Mouse (Mus musculus): ENCODE measurements at regions not wholly inside any gene's neighbourhood (a gene's known extent, or its start where the extent isn't known, plus 50 kb on each side); places are given as distances from the start of the nearest gene placed in this dataset.

GRCm38 (mm10) chr2:51290659-51291260, 141.8 kb upstream of the Rnd3 start:
- ATAC-seq (ENCODE audit: low FRiP score, low read depth), result no peak
- H3K27ac ChIP-seq (replicated peaks; ENCODE audit: low read depth, low read length), result no peak overlapping the region
- 65% methylated on average over 5 of the region's 5 CpGs for WGBS

GRCm38 (mm10) chr2:51288678-51289077, 139.8 kb upstream of the Rnd3 start:
- Histone ChIP-seq H3K4me2 (replicated peaks; ENCODE audit: low read depth, low read length, severe bottlenecking) (no peak overlapping the region), H3K9me3 (ENCODE audit: control insufficient read depth, low read length) (no peaks in the 10 kb centered on the region), H3K27ac (replicated peaks; ENCODE audit: low read depth, low read length) (no peak overlapping the region), H3K4me1 (ENCODE audit: control insufficient read depth, insufficient read depth, low read length) (no peaks in the 10 kb centered on the region), H3K4me3 (replicated peaks; ENCODE audit: low read length) (no peak overlapping the region), H3K27me3 (ENCODE audit: control insufficient read depth, insufficient read depth, low read length) (no peaks in the 10 kb centered on the region), H3K9ac (ENCODE audit: low read depth, low read length, severe bottlenecking) (no peak overlapping the region), H3K36me3 (ENCODE audit: control insufficient read depth, insufficient read depth, low read length) (no peaks in the 10 kb centered on the region)
- DNase-seq (ENCODE audit: low spot score) (no peak), ATAC-seq (ENCODE audit: low FRiP score, low read depth) (no peak)
- WGBS, result 83% methylated on average over 3 of the region's 3 CpGs
- no peak for TF ChIP-seq POLR2A (IDR thresholded peaks at IDR 0.05; ENCODE audit: borderline replicate concordance, extremely low read depth, insufficient read depth, insufficient read length)

More at GRCm38 (mm10) chr2:51290659-51291260, 141.8 kb upstream of the Rnd3 start:
- no peaks in the 10 kb centered on the region for H3K36me3 ChIP-seq (ENCODE audit: control insufficient read depth, insufficient read depth, low read length)
- H3K4me3 ChIP-seq (replicated peaks; ENCODE audit: low read length), result no peak overlapping the region
- no peak for TF ChIP-seq POLR2A (IDR thresholded peaks at IDR 0.05; ENCODE audit: borderline replicate concordance, extremely low read depth, insufficient read depth, insufficient read length)
- no peaks in the 10 kb centered on the region for H3K9me3 ChIP-seq (ENCODE audit: control insufficient read depth, low read length)
- DNase-seq (ENCODE audit: low spot score), result no peak
- no peaks in the 10 kb centered on the region for H3K4me1 ChIP-seq (ENCODE audit: control insufficient read depth, insufficient read depth, low read length)
- no peak overlapping the region for H3K4me2 ChIP-seq (replicated peaks; ENCODE audit: low read depth, low read length, severe bottlenecking)
- H3K27me3 ChIP-seq (ENCODE audit: control insufficient read depth, insufficient read depth, low read length), result no peaks in the 10 kb centered on the region
- H3K9ac ChIP-seq (ENCODE audit: low read depth, low read length, severe bottlenecking), result no peak overlapping the region

- TF ChIP-seq POLR2A (IDR thresholded peaks at IDR 0.05; ENCODE audit: borderline replicate concordance, extremely low read depth, insufficient read depth, insufficient read length), result no peak
- ATAC-seq (ENCODE audit: low FRiP score, low read depth), result no peak
- no peak overlapping the region for H3K4me2 ChIP-seq (replicated peaks; ENCODE audit: low read depth, low read length, severe bottlenecking)
- no peak overlapping the region for H3K4me3 ChIP-seq (replicated peaks; ENCODE audit: low read length)
- no peaks in the 10 kb centered on the region for H3K27me3 ChIP-seq (ENCODE audit: control insufficient read depth, insufficient read depth, low read length)
- no peaks in the 10 kb centered on the region for H3K9me3 ChIP-seq (ENCODE audit: control insufficient read depth, low read length)
- no peaks in the 10 kb centered on the region for H3K36me3 ChIP-seq (ENCODE audit: control insufficient read depth, insufficient read depth, low read length)
- no peak for DNase-seq (ENCODE audit: low spot score)
- no peak overlapping the region for H3K9ac ChIP-seq (ENCODE audit: low read depth, low read length, severe bottlenecking)
- WGBS, result 65% methylated on average over 1 of the region's 1 CpGs
- H3K4me1 ChIP-seq (ENCODE audit: control insufficient read depth, insufficient read depth, low read length), result no peaks in the 10 kb centered on the region
- H3K27ac ChIP-seq (replicated peaks; ENCODE audit: low read depth, low read length), result no peak overlapping the region
Observed at GRCm38 (mm10) chr2:51285632-51286031, 136.7 kb upstream of the Rnd3 start.

GRCm38 (mm10) chr2:51284781-51285225, 135.9 kb upstream of the Rnd3 start:
- Histone ChIP-seq H3K36me3 (ENCODE audit: control insufficient read depth, insufficient read depth, low read length) (no peaks in the 10 kb centered on the region), H3K27ac (replicated peaks; ENCODE audit: low read depth, low read length) (no peak overlapping the region), H3K9me3 (ENCODE audit: control insufficient read depth, low read length) (no peaks in the 10 kb centered on the region), H3K4me2 (replicated peaks; ENCODE audit: low read depth, low read length, severe bottlenecking) (no peak overlapping the region), H3K4me3 (replicated peaks; ENCODE audit: low read length) (no peak overlapping the region), H3K4me1 (ENCODE audit: control insufficient read depth, insufficient read depth, low read length) (peaks cover 2% of the 10 kb centered on the region), H3K9ac (ENCODE audit: low read depth, low read length, severe bottlenecking) (no peak overlapping the region), H3K27me3 (ENCODE audit: control insufficient read depth, insufficient read depth, low read length) (no peaks in the 10 kb centered on the region)
- 57% methylated on average over 4 of the region's 4 CpGs for WGBS
- ATAC-seq (ENCODE audit: low FRiP score, low read depth) (peak; percentile 75), DNase-seq (ENCODE audit: low spot score) (peak; percentile 67)
- TF ChIP-seq POLR2A (IDR thresholded peaks at IDR 0.05; ENCODE audit: borderline replicate concordance, extremely low read depth, insufficient read depth, insufficient read length), result no peak

- H3K4me2 ChIP-seq (replicated peaks; ENCODE audit: low read depth, low read length, severe bottlenecking), result no peak overlapping the region
- 0 out of 2 replicates have a peak overlapping the region, but pooled peaks have one; percentile 1 for H3K27ac ChIP-seq (replicated peaks; ENCODE audit: low read depth, low read length)
- H3K9me3 ChIP-seq (ENCODE audit: control insufficient read depth, low read length), result no peaks in the 10 kb centered on the region
- H3K9ac ChIP-seq (ENCODE audit: low read depth, low read length, severe bottlenecking), result no peak overlapping the region
- TF ChIP-seq POLR2A (IDR thresholded peaks at IDR 0.05; ENCODE audit: borderline replicate concordance, extremely low read depth, insufficient read depth, insufficient read length), result no peak
- no peaks in the 10 kb centered on the region for H3K36me3 ChIP-seq (ENCODE audit: control insufficient read depth, insufficient read depth, low read length)
- peaks cover 13% of the 10 kb centered on the region for H3K4me1 ChIP-seq (ENCODE audit: control insufficient read depth, insufficient read depth, low read length)
- H3K4me3 ChIP-seq (replicated peaks; ENCODE audit: low read length), result no peak overlapping the region
- ATAC-seq (ENCODE audit: low FRiP score, low read depth), result peak; percentile 12; the same call in 1 of the 2 replicates
- no peaks in the 10 kb centered on the region for H3K27me3 ChIP-seq (ENCODE audit: control insufficient read depth, insufficient read depth, low read length)
- peak; percentile 73 for DNase-seq (ENCODE audit: low spot score)
- WGBS, result 36% methylated on average over 5 of the region's 5 CpGs
Observed at GRCm38 (mm10) chr2:51279396-51280045, 130.6 kb upstream of the Rnd3 start.

Data from limb, embryonic 14.5 days (tissue).